Mouse (Mus musculus): ENCODE results near the gene Lcn9. TPM values are rescaled to one million over a fixed set of nuclear protein-coding genes. Genes with fewer than 3 reads are reported as not detected.

The Lcn9 gene
- polyA plus RNA-seq, 1 experiment from 2014 or later, result not detected

Other genes starting within 250 kb of the Lcn9 start
- 1.3 and 1.8 TPM in 2 replicates for gene Mamdc4, start 248.3 kb upstream of the Lcn9 start, polyA plus RNA-seq (2014; fragmentation: Nextera tagmentation; extraction: Ambion mirVana)
- gene Phpt1, start 247.9 kb upstream of the Lcn9 start, polyA plus RNA-seq (2014; fragmentation: Nextera tagmentation; extraction: Ambion mirVana), result 112 and 116 TPM in 2 replicates
- 0.21 TPM in 1 of 2 replicates, not detected in the other for gene Ajm1, start 241.4 kb upstream of the Lcn9 start, polyA plus RNA-seq (2014; fragmentation: Nextera tagmentation; extraction: Ambion mirVana)
- 59.3 and 67.7 TPM in 2 replicates for gene Rabl6, start 214.6 kb upstream of the Lcn9 start, polyA plus RNA-seq (2014; fragmentation: Nextera tagmentation; extraction: Ambion mirVana)
- 0.08 and 0.12 TPM in 2 replicates for gene Ccdc183, start 205.5 kb upstream of the Lcn9 start, polyA plus RNA-seq (2014; fragmentation: Nextera tagmentation; extraction: Ambion mirVana)
- gene Tmem141, start 201.1 kb upstream of the Lcn9 start, polyA plus RNA-seq (2014; fragmentation: Nextera tagmentation; extraction: Ambion mirVana), result 12.1 and 13.4 TPM in 2 replicates
- gene Fcna, start 195.1 kb upstream of the Lcn9 start, polyA plus RNA-seq (2014; fragmentation: Nextera tagmentation; extraction: Ambion mirVana), result 31.1 and 33.4 TPM in 2 replicates
- gene Lcn8, start 170.0 kb upstream of the Lcn9 start, polyA plus RNA-seq (2014; fragmentation: Nextera tagmentation; extraction: Ambion mirVana), result not detected in 2 replicates
- gene Lcn5, start 165.2 kb upstream of the Lcn9 start, polyA plus RNA-seq (2014; fragmentation: Nextera tagmentation; extraction: Ambion mirVana), result not detected in 2 replicates
- gene Lcn6, start 146.4 kb upstream of the Lcn9 start, polyA plus RNA-seq (2014; fragmentation: Nextera tagmentation; extraction: Ambion mirVana), result not detected in 2 replicates
- not detected in 2 replicates for gene Lcn10, start 140.4 kb upstream of the Lcn9 start, polyA plus RNA-seq (2014; fragmentation: Nextera tagmentation; extraction: Ambion mirVana)
- not detected in 2 replicates for gene Obp2a, start 123.1 kb upstream of the Lcn9 start, polyA plus RNA-seq (2014; fragmentation: Nextera tagmentation; extraction: Ambion mirVana)
- gene Bmyc, start 116.4 kb upstream of the Lcn9 start, polyA plus RNA-seq (2014; fragmentation: Nextera tagmentation; extraction: Ambion mirVana), result 35.6 and 37.8 TPM in 2 replicates
- gene Obp2b, start 86.1 kb upstream of the Lcn9 start, polyA plus RNA-seq (2014; fragmentation: Nextera tagmentation; extraction: Ambion mirVana), result not detected in 2 replicates
- not detected in 2 replicates for gene Lcn3, start 57.6 kb upstream of the Lcn9 start, polyA plus RNA-seq (2014; fragmentation: Nextera tagmentation; extraction: Ambion mirVana)
- gene Lcn11, start 46.1 kb upstream of the Lcn9 start, polyA plus RNA-seq (2014; fragmentation: Nextera tagmentation; extraction: Ambion mirVana), result not detected in 2 replicates
- not detected in 2 replicates for gene Gm13539, start 40.9 kb upstream of the Lcn9 start, polyA plus RNA-seq (2014; fragmentation: Nextera tagmentation; extraction: Ambion mirVana)
- not detected in 2 replicates for gene Glt6d1, start 7.3 kb upstream of the Lcn9 start, polyA plus RNA-seq (2014; fragmentation: Nextera tagmentation; extraction: Ambion mirVana)
- gene Sohlh1, start 24.1 kb downstream of the Lcn9 start, polyA plus RNA-seq (2014; fragmentation: Nextera tagmentation; extraction: Ambion mirVana), result not detected in 2 replicates
- 0.33 TPM in 1 of 2 replicates, not detected in the other for gene Kcnt1, start 40.6 kb downstream of the Lcn9 start, polyA plus RNA-seq (2014; fragmentation: Nextera tagmentation; extraction: Ambion mirVana)
- 14.2 and 14.5 TPM in 2 replicates for gene Camsap1, start 160.1 kb downstream of the Lcn9 start, polyA plus RNA-seq (2014; fragmentation: Nextera tagmentation; extraction: Ambion mirVana)
- 290 and 303 TPM in 2 replicates for gene Ubac1, start 198.6 kb downstream of the Lcn9 start, polyA plus RNA-seq (2014; fragmentation: Nextera tagmentation; extraction: Ambion mirVana)

Data from liver, embryonic 11.5 days (tissue).